Mouse (Mus musculus) erythroblast, embryonic 14.5 days (primary cell): ENCODE measurements at regions not wholly inside any gene's neighbourhood (a gene's known extent, or its start where the extent isn't known, plus 50 kb on each side); places are given as distances from the start of the nearest gene placed in this dataset.

ENCODE experiments used
- H3K27me3 ChIP-seq: 2 replicates; pipeline ENCODE4 v1.6.1; 2012; ENCODE audit warnings: inconsistent platforms; ENCODE audit not compliant: control insufficient read depth
- H3K36me3 ChIP-seq: 2 replicates; pipeline ENCODE4 v1.6.1; 2012; ENCODE audit warnings: mild to moderate bottlenecking, inconsistent platforms; ENCODE audit not compliant: control insufficient read depth
- H3K4me1 ChIP-seq: 2 replicates; pipeline ENCODE4 v1.6.1; 2012; ENCODE audit warnings: inconsistent platforms; ENCODE audit not compliant: control insufficient read depth
- H3K4me3 ChIP-seq: replicated peaks from 2 replicates; pipeline ENCODE3; 2012; ENCODE audit warnings: moderate library complexity, mild to moderate bottlenecking, inconsistent platforms
- H3K9me3 ChIP-seq: 2 replicates; pipeline ENCODE4 v1.6.1; 2012; ENCODE audit warnings: low read length, inconsistent platforms, mixed read lengths; ENCODE audit not compliant: control insufficient read depth
- GATA1 ChIP-seq: IDR thresholded peaks from 2 replicates; pipeline ENCODE4 v1.6.1; 2012; ENCODE audit warnings: low read length, inconsistent platforms, mixed read lengths
- TAL1 ChIP-seq: IDR thresholded peaks from 3 replicates; pipeline ENCODE4 v1.6.1; 2012; ENCODE audit warnings: low read length, inconsistent platforms, mixed read lengths

- H3K4me1 ChIP-seq = no peaks in the 10 kb centered on the region
- no peaks in the 10 kb centered on the region for H3K9me3 ChIP-seq
- H3K27me3 ChIP-seq = no peaks in the 10 kb centered on the region
- TF ChIP-seq TAL1 (no peak), GATA1 (no peak)
- no peaks in the 10 kb centered on the region for H3K36me3 ChIP-seq
- H3K4me3 ChIP-seq = no peak overlapping the region
These were observed 202.7 kb downstream of the Ptprc start for GRCm38 (mm10) chr1:137972620-137973350.

GRCm38 (mm10) chr1:137966151-137966836, 209.2 kb downstream of the Ptprc start:
- Histone ChIP-seq H3K9me3 (no peaks in the 10 kb centered on the region), H3K4me1 (no peaks in the 10 kb centered on the region), H3K36me3 (no peaks in the 10 kb centered on the region), H3K4me3 (no peak overlapping the region), H3K27me3 (no peaks in the 10 kb centered on the region)
- TF ChIP-seq GATA1 (no peak), TAL1 (no peak)

DNA sequence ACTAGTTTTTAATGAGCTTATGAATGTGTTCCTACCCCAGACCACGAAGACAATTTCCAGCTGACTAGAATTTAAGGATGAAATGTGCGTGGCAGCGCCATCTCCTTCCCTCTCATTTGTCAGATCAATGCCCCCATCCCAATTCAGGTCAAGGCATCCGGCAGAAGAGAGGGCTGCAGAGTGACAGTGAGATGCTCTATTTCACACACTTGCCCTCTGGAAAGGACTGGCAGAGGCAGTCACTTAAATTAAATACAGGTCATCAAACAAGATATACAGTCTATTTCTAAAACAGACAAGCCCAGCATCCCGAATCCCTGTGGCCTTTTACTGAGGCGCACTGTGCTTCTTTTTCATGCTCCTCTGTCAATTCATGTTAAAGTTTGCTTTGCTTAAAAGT, 211.9 kb downstream of the Ptprc start:
- no peaks in the 10 kb centered on the region for H3K4me1 ChIP-seq
- no peak overlapping the region for H3K4me3 ChIP-seq
- H3K36me3 ChIP-seq = no peaks in the 10 kb centered on the region
- no peaks in the 10 kb centered on the region for H3K27me3 ChIP-seq
- TF ChIP-seq TAL1 = no peak
- TF ChIP-seq GATA1 = no peak
- H3K9me3 ChIP-seq = no peaks in the 10 kb centered on the region

DNA sequence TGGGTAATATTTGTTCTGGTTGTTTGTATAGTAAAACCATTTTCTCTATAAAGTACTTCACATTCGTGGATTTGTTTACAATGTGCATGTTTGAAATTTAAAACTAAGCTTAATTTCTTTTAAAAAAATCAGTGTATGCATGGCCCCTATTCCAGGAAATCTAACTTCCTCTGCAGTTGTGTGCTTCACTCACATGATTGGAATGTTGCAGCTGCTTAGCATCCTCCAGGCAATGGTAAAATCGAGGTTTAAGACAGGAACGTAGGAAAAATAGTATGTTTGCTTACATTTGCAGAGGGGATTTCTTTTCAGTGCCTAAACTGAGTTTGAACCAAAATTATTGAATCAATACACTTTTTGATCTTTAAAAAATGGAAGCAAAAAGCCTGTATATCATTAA, 217.5 kb downstream of the Ptprc start:
- no peaks in the 10 kb centered on the region for H3K9me3 ChIP-seq
- no peak for TF ChIP-seq GATA1
- no peak for TF ChIP-seq TAL1
- H3K4me3 ChIP-seq = no peak overlapping the region
- no peaks in the 10 kb centered on the region for H3K4me1 ChIP-seq
- H3K36me3 ChIP-seq = no peaks in the 10 kb centered on the region
- H3K27me3 ChIP-seq = no peaks in the 10 kb centered on the region

DNA sequence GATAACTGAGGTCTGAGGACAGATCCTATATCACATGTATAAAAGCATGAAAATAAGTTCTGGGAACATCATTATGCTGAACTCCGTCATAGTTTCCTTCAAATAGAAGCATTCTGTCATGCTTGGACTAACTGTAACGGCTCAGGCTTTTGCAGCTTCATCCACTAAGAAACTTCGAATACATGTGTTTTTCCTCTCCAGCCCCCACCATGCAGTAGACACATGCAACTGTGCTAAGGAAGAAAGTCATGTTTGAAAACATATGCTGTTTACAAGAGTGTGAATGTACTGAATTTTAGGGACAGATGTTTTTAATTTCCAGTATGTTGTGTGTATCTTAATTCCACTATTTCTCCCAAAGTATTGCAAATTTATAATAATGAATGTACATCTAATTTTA, 219.5 kb downstream of the Ptprc start:
- Histone ChIP-seq H3K36me3 (no peaks in the 10 kb centered on the region), H3K4me1 (no peaks in the 10 kb centered on the region), H3K4me3 (no peak overlapping the region), H3K27me3 (no peaks in the 10 kb centered on the region), H3K9me3 (no peaks in the 10 kb centered on the region)
- TF ChIP-seq GATA1 (no peak), TAL1 (no peak)

DNA sequence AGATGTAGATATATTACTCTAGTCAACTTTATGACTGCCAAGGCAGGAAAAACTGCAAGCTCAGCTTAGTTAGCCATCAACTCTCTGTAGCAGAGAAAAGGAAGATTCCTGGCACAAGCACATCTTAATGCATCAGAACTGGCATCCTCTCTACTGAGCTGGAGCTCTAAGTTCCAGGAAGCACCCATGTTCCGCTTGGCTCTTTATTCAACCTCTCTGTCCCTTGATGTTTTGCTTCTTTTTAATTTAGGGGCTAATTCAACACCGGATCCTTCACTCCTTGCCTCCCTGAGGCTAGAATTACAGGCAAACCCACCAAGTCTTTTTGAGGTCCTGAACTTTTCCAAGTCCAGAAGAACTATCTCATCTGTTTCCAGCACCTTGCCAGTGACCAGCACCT, 220.4 kb downstream of the Ptprc start:
- TF ChIP-seq TAL1 (no peak), GATA1 (no peak)
- Histone ChIP-seq H3K36me3 (no peaks in the 10 kb centered on the region), H3K9me3 (no peaks in the 10 kb centered on the region), H3K4me1 (no peaks in the 10 kb centered on the region), H3K4me3 (no peak overlapping the region), H3K27me3 (no peaks in the 10 kb centered on the region)

DNA sequence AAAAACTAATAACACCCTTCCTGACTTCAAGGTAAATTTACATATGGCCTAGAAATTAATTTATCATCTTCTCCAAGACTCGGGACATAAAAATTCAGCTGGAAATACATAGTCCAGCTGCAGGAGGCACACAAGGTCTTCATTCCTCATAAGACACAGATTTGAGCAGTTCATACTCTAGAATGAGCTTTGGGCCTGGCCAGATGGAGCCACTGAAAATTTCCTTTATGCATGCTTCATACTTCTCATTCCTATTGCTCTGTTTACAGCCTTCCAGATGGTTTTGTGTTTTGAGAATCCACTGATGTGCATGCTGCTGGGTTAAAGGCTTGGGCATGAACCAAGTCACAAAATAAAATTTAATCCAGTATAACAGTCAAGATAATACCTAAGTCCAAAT, 222.1 kb downstream of the Ptprc start:
- no peaks in the 10 kb centered on the region for H3K27me3 ChIP-seq
- H3K9me3 ChIP-seq = no peaks in the 10 kb centered on the region
- no peaks in the 10 kb centered on the region for H3K36me3 ChIP-seq
- H3K4me1 ChIP-seq = no peaks in the 10 kb centered on the region
- H3K4me3 ChIP-seq = no peak overlapping the region
- no peak for TF ChIP-seq TAL1
- TF ChIP-seq GATA1 = no peak

- no peaks in the 10 kb centered on the region for H3K27me3 ChIP-seq
- no peak overlapping the region for H3K4me3 ChIP-seq
- TF ChIP-seq TAL1 (no peak), GATA1 (no peak)
- H3K4me1 ChIP-seq = no peaks in the 10 kb centered on the region
- H3K9me3 ChIP-seq = no peaks in the 10 kb centered on the region
- H3K36me3 ChIP-seq = no peaks in the 10 kb centered on the region
These were observed 222.7 kb downstream of the Ptprc start for GRCm38 (mm10) chr1:137952777-137953176.

GRCm38 (mm10) chr1:137947900-137948299, 227.6 kb downstream of the Ptprc start:
- no peaks in the 10 kb centered on the region for H3K9me3 ChIP-seq
- H3K27me3 ChIP-seq = no peaks in the 10 kb centered on the region
- TF ChIP-seq TAL1 (no peak), GATA1 (no peak)
- H3K4me3 ChIP-seq = no peak overlapping the region
- H3K36me3 ChIP-seq = no peaks in the 10 kb centered on the region
- H3K4me1 ChIP-seq = no peaks in the 10 kb centered on the region
